Mouse (Mus musculus): ENCODE measurements at regions not wholly inside any gene's neighbourhood (a gene's known extent, or its start where the extent isn't known, plus 50 kb on each side); places are given as distances from the start of the nearest gene placed in this dataset.

GRCm38 (mm10) chr14:96962426-96963073 is 443.6 kb upstream of the Klhl1 start:
- Histone ChIP-seq H3K9ac (replicated peaks; ENCODE audit: low read depth) (no peak overlapping the region), H3K27ac (ENCODE audit: low read length) (no peak overlapping the region), H3K4me1 (ENCODE audit: insufficient read depth, low read depth, low read length) (no peaks in the 10 kb centered on the region), H3K4me2 (replicated peaks; ENCODE audit: low read depth, low read length) (no peak overlapping the region), H3K9me3 (ENCODE audit: low read length) (no peaks in the 10 kb centered on the region), H3K36me3 (ENCODE audit: insufficient read depth, low read length) (no peaks in the 10 kb centered on the region), H3K27me3 (replicated peaks; ENCODE audit: insufficient read depth, low read length) (no peaks in the 10 kb centered on the region), H3K4me3 (ENCODE audit: low read depth, low read length) (no peak overlapping the region)
- no peak for ATAC-seq
- 37% methylated on average over 8 of the region's 8 CpGs for WGBS
- peak; percentile 30 for DNase-seq (ENCODE audit: low spot score)
- no peak for TF ChIP-seq EP300 (IDR thresholded peaks at IDR 0.05)
- TF ChIP-seq CTCF (IDR thresholded peaks at IDR 0.05) = peak; percentile 59

- 57% methylated on average over 4 of the region's 4 CpGs for WGBS
- no peak overlapping the region for H3K9ac ChIP-seq (replicated peaks; ENCODE audit: low read depth)
- H3K4me1 ChIP-seq (ENCODE audit: insufficient read depth, low read depth, low read length) = no peaks in the 10 kb centered on the region
- H3K4me3 ChIP-seq (ENCODE audit: low read depth, low read length) = no peak overlapping the region
- no peaks in the 10 kb centered on the region for H3K9me3 ChIP-seq (ENCODE audit: low read length)
- no peaks in the 10 kb centered on the region for H3K36me3 ChIP-seq (ENCODE audit: insufficient read depth, low read length)
- no peak overlapping the region for H3K27ac ChIP-seq (ENCODE audit: low read length)
- no peaks in the 10 kb centered on the region for H3K27me3 ChIP-seq (replicated peaks; ENCODE audit: insufficient read depth, low read length)
- ATAC-seq (no peak), DNase-seq (ENCODE audit: low spot score) (no peak)
- H3K4me2 ChIP-seq (replicated peaks; ENCODE audit: low read depth, low read length) = no peak overlapping the region
- TF ChIP-seq CTCF (IDR thresholded peaks at IDR 0.05) = no peak
These were observed 437.2 kb upstream of the Klhl1 start for GRCm38 (mm10) chr14:96956115-96956514.

- no peak for ATAC-seq
- Histone ChIP-seq H3K27ac (ENCODE audit: low read length) (no peak overlapping the region), H3K4me3 (ENCODE audit: low read depth, low read length) (no peak overlapping the region), H3K9me3 (ENCODE audit: low read length) (no peaks in the 10 kb centered on the region), H3K36me3 (ENCODE audit: insufficient read depth, low read length) (no peaks in the 10 kb centered on the region), H3K4me2 (replicated peaks; ENCODE audit: low read depth, low read length) (no peak overlapping the region), H3K9ac (replicated peaks; ENCODE audit: low read depth) (no peak overlapping the region), H3K27me3 (replicated peaks; ENCODE audit: insufficient read depth, low read length) (no peaks in the 10 kb centered on the region), H3K4me1 (ENCODE audit: insufficient read depth, low read depth, low read length) (no peaks in the 10 kb centered on the region)
- peak; percentile 37 for DNase-seq (ENCODE audit: low spot score)
- TF ChIP-seq CTCF (IDR thresholded peaks at IDR 0.05) = peak; percentile 90
- no peak for TF ChIP-seq EP300 (IDR thresholded peaks at IDR 0.05)
These were observed 435.6 kb upstream of the Klhl1 start for GRCm38 (mm10) chr14:96954462-96954861.

GRCm38 (mm10) chr14:96908737-96909136 is 389.8 kb upstream of the Klhl1 start:
- ATAC-seq = no peak
- peak; percentile 53 for DNase-seq (ENCODE audit: low spot score)
- H3K4me1 ChIP-seq (ENCODE audit: insufficient read depth, low read depth, low read length) = no peaks in the 10 kb centered on the region
- H3K36me3 ChIP-seq (ENCODE audit: insufficient read depth, low read length) = no peaks in the 10 kb centered on the region
- no peaks in the 10 kb centered on the region for H3K9me3 ChIP-seq (ENCODE audit: low read length)
- no peak overlapping the region for H3K4me2 ChIP-seq (replicated peaks; ENCODE audit: low read depth, low read length)
- 3% methylated on average over 2 of the region's 2 CpGs for WGBS
- no peak overlapping the region for H3K4me3 ChIP-seq (ENCODE audit: low read depth, low read length)
- no peaks in the 10 kb centered on the region for H3K27me3 ChIP-seq (replicated peaks; ENCODE audit: insufficient read depth, low read length)
- H3K27ac ChIP-seq (ENCODE audit: low read length) = no peak overlapping the region
- no peak overlapping the region for H3K9ac ChIP-seq (replicated peaks; ENCODE audit: low read depth)
- TF ChIP-seq EP300 (IDR thresholded peaks at IDR 0.05) = no peak
- peak; percentile 64 for TF ChIP-seq CTCF (IDR thresholded peaks at IDR 0.05)

- WGBS = 66% methylated on average over 3 of the region's 3 CpGs
- no peak overlapping the region for H3K4me2 ChIP-seq (replicated peaks; ENCODE audit: low read depth, low read length)
- no peak for ATAC-seq
These were observed 360.8 kb upstream of the Klhl1 start for GRCm38 (mm10) chr14:96879701-96880100.

GRCm38 (mm10) chr14:96871969-96872368 is 353.1 kb upstream of the Klhl1 start:
- ATAC-seq (no peak), DNase-seq (ENCODE audit: low spot score) (no peak)
- TF ChIP-seq CTCF (IDR thresholded peaks at IDR 0.05) (no peak), EP300 (IDR thresholded peaks at IDR 0.05) (no peak)
- no peak overlapping the region for H3K4me3 ChIP-seq (ENCODE audit: low read depth, low read length)
- H3K9me3 ChIP-seq (ENCODE audit: low read length) = no peaks in the 10 kb centered on the region
- 85% methylated on average over 4 of the region's 4 CpGs for WGBS
- H3K4me2 ChIP-seq (replicated peaks; ENCODE audit: low read depth, low read length) = no peak overlapping the region
- H3K9ac ChIP-seq (replicated peaks; ENCODE audit: low read depth) = no peak overlapping the region
- H3K36me3 ChIP-seq (ENCODE audit: insufficient read depth, low read length) = no peaks in the 10 kb centered on the region
- H3K27me3 ChIP-seq (replicated peaks; ENCODE audit: insufficient read depth, low read length) = no peaks in the 10 kb centered on the region
- no peak overlapping the region for H3K27ac ChIP-seq (ENCODE audit: low read length)
- H3K4me1 ChIP-seq (ENCODE audit: insufficient read depth, low read depth, low read length) = no peaks in the 10 kb centered on the region

More at GRCm38 (mm10) chr14:96879701-96880100, 360.8 kb upstream of the Klhl1 start:
- Histone ChIP-seq H3K27ac (ENCODE audit: low read length) (no peak overlapping the region), H3K9ac (replicated peaks; ENCODE audit: low read depth) (no peak overlapping the region), H3K4me3 (ENCODE audit: low read depth, low read length) (no peak overlapping the region), H3K9me3 (ENCODE audit: low read length) (no peaks in the 10 kb centered on the region), H3K27me3 (replicated peaks; ENCODE audit: insufficient read depth, low read length) (no peaks in the 10 kb centered on the region), H3K4me1 (ENCODE audit: insufficient read depth, low read depth, low read length) (no peaks in the 10 kb centered on the region), H3K36me3 (ENCODE audit: insufficient read depth, low read length) (no peaks in the 10 kb centered on the region)
- no peak for DNase-seq (ENCODE audit: low spot score)
- TF ChIP-seq CTCF (IDR thresholded peaks at IDR 0.05) (no peak), EP300 (IDR thresholded peaks at IDR 0.05) (no peak)

GRCm38 (mm10) chr14:96838910-96839309 is 320.0 kb upstream of the Klhl1 start:
- no peak for TF ChIP-seq EP300 (IDR thresholded peaks at IDR 0.05)
- TF ChIP-seq CTCF (IDR thresholded peaks at IDR 0.05) = no peak
- no peak for DNase-seq (ENCODE audit: low spot score)
- 43% methylated on average over 2 of the region's 2 CpGs for WGBS

More at GRCm38 (mm10) chr14:96838910-96839309, 320.0 kb upstream of the Klhl1 start:
- no peaks in the 10 kb centered on the region for H3K9me3 ChIP-seq (ENCODE audit: low read length)
- no peaks in the 10 kb centered on the region for H3K27me3 ChIP-seq (replicated peaks; ENCODE audit: insufficient read depth, low read length)
- no peak overlapping the region for H3K27ac ChIP-seq (ENCODE audit: low read length)
- H3K4me2 ChIP-seq (replicated peaks; ENCODE audit: low read depth, low read length) = no peak overlapping the region
- no peaks in the 10 kb centered on the region for H3K4me1 ChIP-seq (ENCODE audit: insufficient read depth, low read depth, low read length)
- no peaks in the 10 kb centered on the region for H3K36me3 ChIP-seq (ENCODE audit: insufficient read depth, low read length)
- ATAC-seq = no peak
- no peak overlapping the region for H3K4me3 ChIP-seq (ENCODE audit: low read depth, low read length)
- no peak overlapping the region for H3K9ac ChIP-seq (replicated peaks; ENCODE audit: low read depth)

All from lung, postnatal 0 days (tissue).